Mouse (Mus musculus) brain, embryonic 14.5 days (tissue): Measurements from ENCODE around the gene Rarg. TPM values are rescaled to one million over a fixed set of nuclear protein-coding genes. Genes with fewer than 3 reads are reported as not detected.

Source experiments
- DNase-seq: peaks from one replicate; pipeline ENCODE4 v3.0.0-alpha.2; 2011; ENCODE audit warnings: low read depth
- CTCF ChIP-seq: fragments of 200-500 bp; IDR thresholded peaks from 2 replicates; pipeline ENCODE4 v1.5.1; 2012; ENCODE audit warnings: inconsistent platforms, mild to moderate bottlenecking, moderate library complexity, borderline replicate concordance; ENCODE audit not compliant: insufficient read depth, insufficient read length; ENCODE audit errors: extremely low read depth
- POLR2A ChIP-seq: fragments of 200-500 bp; IDR thresholded peaks from 2 replicates; pipeline ENCODE4 v1.6.1; 2012; ENCODE audit warnings: mild to moderate bottlenecking, inconsistent platforms, borderline replicate concordance; ENCODE audit not compliant: poor library complexity, insufficient read depth, insufficient read length, severe bottlenecking; ENCODE audit errors: extremely low read depth
- polyA plus RNA-seq: library from polyadenylated mRNA; depleted of rRNA; stranded (reverse); fragments of >200 nt; gene quantifications from 2 replicates; pipeline ENCODE4 v1.2.3, GENCODE M21; 2012

Rarg gene
- polyA plus RNA-seq, 1 experiment = 9.1 TPM

DNA sequence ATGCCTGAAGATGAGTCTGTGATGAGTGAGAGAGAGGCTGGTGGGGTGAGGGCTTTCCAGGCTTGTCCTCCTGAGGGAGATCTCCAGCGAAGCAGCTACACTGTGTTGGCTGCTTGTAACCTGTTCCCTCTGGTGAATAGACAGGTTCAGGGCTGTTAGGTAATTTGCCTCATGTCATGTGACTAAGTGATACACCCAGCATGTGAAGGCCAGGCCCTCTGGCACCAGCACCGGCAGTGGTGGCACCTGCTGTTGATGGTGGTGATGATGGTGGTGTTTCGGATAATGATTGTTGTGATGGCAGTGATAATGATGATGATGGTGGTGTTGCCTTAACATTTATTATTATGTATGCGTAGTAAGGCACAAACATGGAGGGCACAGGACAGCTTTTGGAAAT lies 46.5 kb downstream of the Rarg start:
- no peak for TF ChIP-seq POLR2A
- no peak for DNase-seq

DNA sequence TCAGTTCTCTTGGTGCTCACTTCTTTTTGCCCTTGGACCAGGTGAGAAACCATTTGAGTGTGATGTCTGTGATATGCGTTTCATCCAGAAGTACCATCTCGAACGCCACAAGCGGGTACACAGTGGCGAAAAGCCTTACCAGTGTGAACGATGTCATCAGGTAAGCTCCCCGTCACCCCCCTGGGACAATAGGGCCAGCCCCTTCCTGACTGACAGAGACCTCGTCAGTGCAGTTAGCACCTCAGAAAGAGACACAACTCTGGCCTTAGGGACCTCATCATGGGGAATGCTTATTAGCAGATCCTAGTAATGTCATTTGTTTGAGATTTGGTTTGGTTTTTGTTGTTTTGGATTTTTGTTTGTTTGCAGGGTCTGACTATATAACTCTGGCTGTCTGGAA lies 48.2 kb downstream of the Rarg start:
- DNase-seq = no peak
- TF ChIP-seq CTCF = no peak
- no peak for TF ChIP-seq POLR2A

DNA sequence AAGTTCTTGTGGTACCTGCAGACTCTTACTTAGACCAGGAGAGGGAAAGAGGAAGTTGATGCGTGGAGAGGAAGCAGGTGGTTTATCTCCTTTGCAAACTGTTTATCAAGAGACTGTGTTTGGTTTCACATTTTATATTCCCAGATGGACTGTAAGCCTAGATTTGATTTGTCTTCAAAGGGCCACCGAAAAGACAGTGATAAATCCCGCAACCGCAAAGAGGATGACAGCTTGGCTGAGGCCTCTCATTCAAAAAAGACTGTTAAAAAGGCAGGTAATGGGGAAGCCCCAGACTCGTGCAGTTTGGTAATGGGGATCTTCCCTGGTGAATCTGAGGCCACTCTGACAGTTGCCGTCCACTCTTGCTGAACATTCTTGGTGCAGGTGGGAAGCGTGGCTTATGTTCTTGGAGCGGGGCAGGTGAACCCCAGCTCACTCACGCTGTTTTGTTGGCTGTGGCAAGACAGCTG lies 49.2 kb downstream of the Rarg start:
- TF ChIP-seq CTCF (no peak), POLR2A (no peak)
- DNase-seq = no peak

DNA sequence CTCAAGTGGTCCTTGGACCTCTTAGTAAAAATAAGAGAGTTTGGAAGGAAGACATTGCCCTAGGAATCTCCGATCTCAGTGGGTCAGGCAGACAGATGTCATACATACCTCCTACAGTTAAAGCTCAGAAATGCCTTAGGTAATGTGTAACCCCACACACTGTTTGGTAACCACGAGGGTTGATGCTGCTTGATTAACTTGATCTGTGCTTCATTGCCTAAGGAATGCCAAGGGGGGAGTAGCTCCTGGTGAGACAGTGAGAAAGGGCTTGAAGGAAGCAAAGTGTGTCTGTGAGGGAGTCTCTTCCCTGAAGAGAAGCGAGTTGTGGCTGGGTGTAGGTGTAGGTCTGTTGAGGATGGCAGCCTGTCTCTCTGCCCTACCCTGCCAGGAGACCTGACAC lies 50.0 kb downstream of the Rarg start:
- TF ChIP-seq CTCF (no peak), POLR2A (no peak)
- no peak for DNase-seq

DNA sequence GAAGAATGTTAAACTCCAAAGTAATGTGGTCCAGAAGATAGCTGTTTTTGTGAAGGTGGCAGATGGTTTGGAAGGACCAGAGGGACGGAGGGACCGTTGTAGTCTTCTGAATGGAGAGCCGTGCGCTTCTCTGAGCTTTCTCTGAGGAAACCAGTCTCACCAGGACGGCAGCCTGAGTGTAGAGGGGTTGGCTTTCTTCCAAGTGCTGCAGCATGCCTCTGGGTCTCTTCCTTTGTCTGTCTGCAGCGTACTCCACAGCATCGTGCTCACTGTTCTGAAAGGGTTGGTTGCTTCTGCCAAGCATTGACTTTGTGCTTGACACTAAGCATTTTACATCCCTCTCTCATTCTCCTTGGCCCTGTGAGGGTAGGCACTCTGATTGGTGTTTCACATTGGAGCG lies 51.5 kb downstream of the Rarg start:
- DNase-seq = peak; percentile 94
- TF ChIP-seq POLR2A (no peak), CTCF (no peak)

DNA sequence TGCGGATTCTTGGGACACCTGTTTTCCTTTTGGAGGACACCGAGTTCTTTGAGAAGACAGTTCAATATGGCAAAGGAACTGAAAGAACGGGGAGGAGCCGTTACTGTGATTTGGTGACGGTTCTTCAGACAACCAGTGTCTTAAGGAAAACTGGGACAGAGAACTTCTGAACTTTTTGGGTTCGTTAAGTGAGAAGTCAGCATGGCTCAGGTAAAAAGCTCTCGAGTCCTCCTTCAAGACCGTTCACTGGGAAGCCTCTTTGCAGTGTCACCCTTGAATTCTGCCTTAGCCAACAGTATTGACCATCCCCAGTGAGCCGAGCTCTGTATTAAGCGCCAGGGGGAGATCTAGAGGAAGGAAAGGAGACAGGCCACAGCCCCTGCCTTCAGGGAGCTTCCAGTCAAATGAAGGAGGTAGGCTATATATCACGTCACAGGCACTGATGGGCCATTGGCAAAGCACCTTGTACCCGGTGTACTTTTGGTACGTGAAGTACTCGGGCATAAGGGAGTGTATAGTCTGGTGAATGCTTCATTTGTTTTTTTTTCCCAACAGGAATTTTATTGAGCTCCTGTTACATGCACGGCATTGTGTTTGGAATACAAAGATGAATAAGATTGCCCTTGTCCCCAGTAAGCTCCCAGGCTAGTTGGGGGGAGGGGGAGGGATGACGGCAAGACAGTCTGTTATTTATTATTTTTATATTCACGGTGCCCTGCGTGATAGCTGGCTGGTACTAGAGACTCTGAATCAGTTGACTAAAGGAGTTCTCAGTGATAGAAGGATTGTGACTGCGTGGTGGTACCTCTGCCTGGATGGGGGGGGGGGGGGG lies 52.4 kb downstream of the Rarg start, which contains the start of gene Csad:
Gene Csad (minus strand): TSS at position 51 of the 832 bp plus-strand sequence.
- peak; percentile 42 for DNase-seq
- no peak for TF ChIP-seq POLR2A
- no peak for TF ChIP-seq CTCF

DNA sequence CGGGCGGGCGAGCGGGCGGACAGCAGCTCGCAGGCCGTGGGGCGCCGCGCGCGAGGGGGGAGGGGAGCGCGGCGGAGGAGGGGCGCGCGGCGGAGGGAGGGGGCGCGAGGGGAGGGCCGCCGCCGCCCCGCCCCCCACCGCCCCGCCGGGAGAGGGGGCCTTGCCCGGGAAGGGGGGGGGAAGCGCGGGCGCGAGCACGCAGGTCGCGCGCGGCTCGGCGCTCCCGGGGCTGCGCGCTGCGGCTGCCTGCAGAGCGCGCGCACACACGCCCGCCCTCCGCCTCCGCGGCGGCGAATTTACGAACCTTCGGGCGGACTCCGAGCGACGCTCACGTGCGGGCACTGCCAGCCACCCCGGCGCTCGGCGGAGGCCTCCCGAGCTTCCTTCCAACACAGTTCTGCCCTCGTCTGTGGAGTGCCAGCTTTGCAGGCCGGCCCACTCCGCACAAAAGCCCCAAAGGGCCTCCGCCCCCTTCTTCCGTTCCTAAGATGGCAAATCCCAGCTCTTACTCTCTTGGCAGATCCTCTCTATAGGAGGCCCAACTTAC lies 53.4 kb downstream of the Rarg start:
- TF ChIP-seq CTCF = no peak
- no peak; the same call in 1 of the 2 replicates for TF ChIP-seq POLR2A
- peak; percentile 88 for DNase-seq

DNA sequence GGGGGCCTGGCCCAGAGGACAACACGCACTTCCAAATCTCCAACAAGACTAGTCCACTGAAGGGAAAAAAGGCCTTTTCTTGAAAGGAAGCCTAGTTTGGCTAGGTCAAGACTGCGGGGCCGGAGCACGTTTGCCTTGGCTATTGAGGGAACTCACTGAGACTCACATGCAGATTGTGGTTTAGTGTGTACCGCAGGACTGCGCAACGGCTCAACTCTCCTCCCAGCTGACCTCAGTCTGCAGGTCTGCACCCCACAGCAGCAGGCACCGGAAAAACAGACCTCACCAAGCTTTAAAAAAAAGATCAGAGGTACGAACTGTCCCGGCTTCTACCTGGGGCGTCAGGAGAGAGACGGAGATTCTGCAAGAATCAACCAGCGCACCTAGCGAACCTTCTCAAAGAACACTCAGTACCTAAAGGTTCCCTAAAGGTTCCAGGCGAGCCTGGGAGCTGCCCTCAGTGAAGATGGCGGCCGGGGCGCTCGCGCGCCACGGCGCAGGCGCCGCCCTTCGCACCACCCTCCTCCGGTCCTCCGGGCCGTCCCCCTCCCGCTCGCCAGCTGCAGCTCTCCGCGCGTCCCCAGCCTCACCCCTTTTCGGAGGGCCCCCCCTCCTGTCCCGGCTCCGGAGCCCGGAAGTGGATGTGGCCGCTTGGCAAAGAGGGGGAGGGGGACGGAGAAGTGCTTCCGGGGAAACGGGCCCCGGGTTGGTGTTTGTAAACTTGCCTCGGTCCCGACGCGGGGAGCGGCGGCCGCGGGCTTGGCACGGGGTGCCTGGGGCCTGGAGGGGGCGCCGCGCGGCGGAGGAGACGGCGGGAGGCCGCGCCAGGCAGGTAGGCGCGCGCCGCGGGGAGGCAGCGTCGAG lies 54.1 kb downstream of the Rarg start, which contains the start of gene Zfp740:
Gene Zfp740 (plus strand): TSS at position 279 of the 864 bp plus-strand sequence.
- TF ChIP-seq POLR2A = peak; percentile 46
- no peak for TF ChIP-seq CTCF
- peak; percentile 99 for DNase-seq

DNA sequence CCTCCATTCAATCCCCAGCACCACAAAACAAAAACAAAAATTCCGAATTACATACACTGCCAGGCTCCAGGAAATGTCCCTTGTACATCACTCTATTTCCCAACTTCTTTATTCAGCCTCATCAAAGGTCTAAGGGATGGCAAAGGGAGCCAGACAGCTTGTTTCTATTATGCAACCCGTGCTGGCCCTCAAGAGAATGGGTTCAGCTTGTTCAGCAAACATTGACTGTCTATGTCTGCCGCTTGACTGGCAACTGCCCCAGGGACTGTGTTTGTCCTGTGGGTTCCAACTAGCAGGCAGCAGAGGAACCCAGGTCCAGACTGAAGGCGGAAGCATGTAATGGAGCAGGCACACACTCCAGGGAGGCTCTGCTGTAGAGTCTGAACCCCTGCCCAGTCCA lies 58.5 kb downstream of the Rarg start:
- no peak for TF ChIP-seq POLR2A
- TF ChIP-seq CTCF = no peak
- no peak for DNase-seq

DNA sequence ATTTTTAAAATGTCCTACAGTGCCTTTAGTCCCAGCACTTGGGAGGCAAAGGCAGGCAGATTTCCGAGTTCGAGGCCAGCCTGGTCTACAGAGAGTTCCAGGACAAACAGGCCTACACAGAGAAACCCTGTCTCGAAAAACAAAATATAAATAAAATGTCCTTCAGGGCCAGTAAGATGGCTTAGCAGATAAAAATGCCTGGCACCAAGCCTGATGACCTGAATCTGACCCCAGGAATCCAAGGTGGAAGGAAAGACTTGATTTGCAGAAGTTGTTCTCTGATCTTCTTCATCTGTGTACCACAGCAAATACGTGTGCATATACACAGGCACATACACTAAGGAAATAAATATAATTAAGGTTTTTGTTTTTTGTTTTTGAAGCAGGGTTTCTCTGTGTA lies 61.9 kb downstream of the Rarg start:
- DNase-seq = no peak
- TF ChIP-seq POLR2A (no peak), CTCF (no peak)

DNA sequence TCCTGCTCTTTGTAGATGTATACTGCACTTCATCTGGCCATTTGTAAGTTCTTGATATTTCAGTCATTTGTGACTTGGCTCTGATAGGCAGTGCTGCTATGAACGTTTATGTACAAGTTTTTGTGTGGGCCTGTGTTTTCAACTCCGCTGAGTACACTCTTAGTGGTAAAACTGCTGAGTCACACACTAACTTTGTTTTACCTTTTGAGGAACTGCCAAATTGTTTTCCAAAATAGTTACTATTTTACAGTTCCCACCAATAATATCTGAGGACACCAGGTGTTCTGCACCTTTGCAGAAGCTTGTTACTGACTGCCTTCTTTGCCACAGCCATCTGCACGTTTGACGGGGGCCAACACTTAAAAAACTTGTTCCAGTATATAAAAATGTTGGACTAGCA lies 62.9 kb downstream of the Rarg start:
- TF ChIP-seq POLR2A = no peak
- no peak for TF ChIP-seq CTCF
- no peak for DNase-seq
